Mouse (Mus musculus) spleen, embryonic (tissue): ENCODE measurements at regions not wholly inside any gene's neighbourhood (a gene's known extent, or its start where the extent isn't known, plus 50 kb on each side); places are given as distances from the start of the nearest gene placed in this dataset.

Source experiments
- CTCF ChIA-PET: fragments of 350-600 bp; sonication (Branson Sonifier 250); formaldehyde crosslinking; loops from one replicate; lab custom pipeline; 2022; lab: Charles Lee

GRCm38 (mm10) chr1:182690323-182690722 is 58.7 kb downstream of the Ccdc185 start:
- CTCF ChIA-PET = interaction anchor here (0.7 kb wide), 1 partner anchor 22 kb away, joined by 3 read pairs; no protein-coding TSS in a partner anchor

DNA sequence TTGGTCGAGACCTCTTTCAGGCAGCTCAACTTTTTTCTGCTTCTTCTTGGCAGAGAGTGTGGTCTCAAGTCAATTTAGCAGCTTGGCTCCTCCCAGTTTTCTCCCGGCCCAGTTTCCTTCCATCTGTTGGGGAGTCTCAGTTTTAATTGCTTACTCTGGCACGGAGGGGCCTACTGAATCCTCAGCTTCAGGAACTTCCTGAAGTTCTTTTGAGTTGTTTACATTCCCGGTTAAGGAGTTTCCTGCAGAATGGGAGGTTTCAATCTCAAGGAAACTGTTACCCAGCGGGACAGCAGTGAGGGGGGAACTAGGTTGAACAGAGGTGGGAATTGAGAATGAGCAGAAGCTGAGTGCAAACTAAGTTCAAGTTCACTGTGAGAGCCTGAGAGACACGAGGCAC is 59.2 kb downstream of the Ccdc185 start:
- CTCF ChIA-PET = no interaction called here

GRCm38 (mm10) chr1:182687146-182687545 is 61.8 kb downstream of the Ccdc185 start:
- CTCF ChIA-PET = no interaction called here

- CTCF ChIA-PET = no interaction called here
These were observed 62.7 kb downstream of the Ccdc185 start for GRCm38 (mm10) chr1:182686231-182686630.

DNA sequence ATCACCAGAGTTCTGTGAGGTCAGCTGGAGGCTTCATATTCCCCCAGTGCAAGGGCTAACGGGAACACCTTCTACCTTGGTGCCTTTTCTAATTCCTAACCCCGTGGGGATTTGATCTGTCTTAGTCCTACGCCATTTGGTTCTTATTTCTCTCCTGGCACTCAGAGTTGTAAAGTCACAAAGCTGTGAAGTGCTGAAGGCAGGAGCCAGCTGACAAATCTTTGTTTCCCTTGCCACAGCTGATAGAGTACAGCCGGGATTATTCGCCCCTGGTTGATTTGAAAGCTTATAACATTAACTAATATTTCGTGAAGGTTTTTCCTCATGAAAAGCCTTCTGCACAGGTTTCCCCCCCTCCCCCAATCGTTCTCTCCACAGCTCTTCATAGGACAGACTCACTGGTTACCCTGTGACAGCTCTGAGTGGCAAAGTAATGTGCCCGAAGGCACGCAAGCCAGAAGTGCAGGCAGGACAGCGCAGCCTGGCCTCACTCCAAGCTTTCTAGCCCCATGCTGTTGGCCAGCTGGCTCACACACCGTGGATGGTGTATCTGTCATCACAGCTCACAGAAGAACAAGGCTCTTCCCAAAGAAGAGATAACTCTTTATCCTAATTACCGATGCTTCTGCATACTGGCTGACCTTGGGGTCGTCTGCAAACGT is 66.3 kb downstream of the Ccdc185 start:
- CTCF ChIA-PET = no interaction called here
